Mouse (Mus musculus): ENCODE results near the gene Olfr1185-ps1. TPM values are rescaled to one million over a fixed set of nuclear protein-coding genes. Genes with fewer than 3 reads are reported as not detected.
"Not testable (repeated sequence)": the region's sequence is repeated elsewhere in the genome, so short reads cannot be mapped to it uniquely, and the experiment has no call there.

Olfr1185-ps1 gene
- polyA plus RNA-seq (2012; rRNA removed), result not detected in 2 replicates

- WGBS, result 69% methylated on average over 2 of the region's 2 CpGs
- no peak for TF ChIP-seq CTCF (IDR thresholded peaks at IDR 0.05; ENCODE audit: extremely low read depth, insufficient read depth, insufficient read length, insufficient replicate concordance)
- Histone ChIP-seq H3K27me3 (ENCODE audit: control insufficient read depth, insufficient read depth, low read length) (no peaks in the 10 kb centered on the region), H3K36me3 (ENCODE audit: control insufficient read depth, insufficient read depth, low read length) (no peaks in the 10 kb centered on the region), H3K4me3 (ENCODE audit: extremely low read depth, insufficient read depth, insufficient read length) (no peak within 1 kb of the TSS), H3K4me1 (ENCODE audit: control insufficient read depth, insufficient read depth, insufficient read length) (no peaks in the 10 kb centered on the region), H3K27ac (ENCODE audit: insufficient read depth, low read length) (no peak within 1 kb of the TSS)
- DNase-seq (ENCODE audit: low read depth in 1 of 2, low spot score in 2 of 2), result no peak
Observed at GRCm38 (mm10) chr2:88493020-88493419, at the start of gene Olfr1185-ps1. Olfr1185-ps1 (plus strand) TSS chr2:88493320.

GRCm38 (mm10) chr2:88449031-88449430 is 44.1 kb upstream of the Olfr1185-ps1 start, which contains the start of gene Gm13757:
Gm13757 (minus strand) TSS chr2:88449131.
- H3K4me1 ChIP-seq (ENCODE audit: control insufficient read depth, insufficient read depth, insufficient read length), result no peaks in the 10 kb centered on the region
- H3K4me3 ChIP-seq (ENCODE audit: extremely low read depth, insufficient read depth, insufficient read length), result no peak within 1 kb of the TSS
- no peaks in the 10 kb centered on the region for H3K27me3 ChIP-seq (ENCODE audit: control insufficient read depth, insufficient read depth, low read length)
- H3K36me3 ChIP-seq (ENCODE audit: control insufficient read depth, insufficient read depth, low read length), result no peaks in the 10 kb centered on the region
- H3K27ac ChIP-seq (ENCODE audit: insufficient read depth, low read length), result no peak within 1 kb of the TSS
- no peak for DNase-seq (ENCODE audit: low read depth in 1 of 2, low spot score in 2 of 2)
- TF ChIP-seq CTCF (IDR thresholded peaks at IDR 0.05; ENCODE audit: extremely low read depth, insufficient read depth, insufficient read length, insufficient replicate concordance) (no peak), POLR2A (IDR thresholded peaks at IDR 0.05; ENCODE audit: low read depth, low read length) (no peak)
- 90% methylated on average over 1 of the region's 1 CpGs for WGBS

GRCm38 (mm10) chr2:88454567-88454966 is 38.6 kb upstream of the Olfr1185-ps1 start, which contains the start of gene Olfr1183:
Olfr1183 (plus strand) TSS chr2:88454867.
- WGBS, result 75% methylated on average over 1 of the region's 1 CpGs
- H3K4me3 ChIP-seq (ENCODE audit: extremely low read depth, insufficient read depth, insufficient read length); H3K27ac ChIP-seq (ENCODE audit: insufficient read depth, low read length); H3K27me3 ChIP-seq (ENCODE audit: control insufficient read depth, insufficient read depth, low read length); DNase-seq (ENCODE audit: low read depth in 1 of 2, low spot score in 2 of 2); H3K36me3 ChIP-seq (ENCODE audit: control insufficient read depth, insufficient read depth, low read length); H3K4me1 ChIP-seq (ENCODE audit: control insufficient read depth, insufficient read depth, insufficient read length): not testable (repeated sequence)

GRCm38 (mm10) chr2:88483298-88483697 is 9.8 kb upstream of the Olfr1185-ps1 start, which contains the start of gene Olfr1184:
Olfr1184 (plus strand) TSS chr2:88483598.
- no peaks in the 10 kb centered on the region for H3K36me3 ChIP-seq (ENCODE audit: control insufficient read depth, insufficient read depth, low read length)
- no peak for DNase-seq (ENCODE audit: low read depth in 1 of 2, low spot score in 2 of 2)
- WGBS, result 91% methylated on average over 2 of the region's 2 CpGs
- H3K4me3 ChIP-seq (ENCODE audit: extremely low read depth, insufficient read depth, insufficient read length), result no peak within 1 kb of the TSS
- H3K27me3 ChIP-seq (ENCODE audit: control insufficient read depth, insufficient read depth, low read length), result no peaks in the 10 kb centered on the region
- H3K27ac ChIP-seq (ENCODE audit: insufficient read depth, low read length), result no peak within 1 kb of the TSS
- TF ChIP-seq CTCF (IDR thresholded peaks at IDR 0.05; ENCODE audit: extremely low read depth, insufficient read depth, insufficient read length, insufficient replicate concordance) (no peak), POLR2A (IDR thresholded peaks at IDR 0.05; ENCODE audit: low read depth, low read length) (no peak)
- no peaks in the 10 kb centered on the region for H3K4me1 ChIP-seq (ENCODE audit: control insufficient read depth, insufficient read depth, insufficient read length)

- 79% methylated on average over 2 of the region's 2 CpGs for WGBS
- H3K36me3 ChIP-seq (ENCODE audit: control insufficient read depth, insufficient read depth, low read length), result no peaks in the 10 kb centered on the region
- no peak for DNase-seq (ENCODE audit: low read depth in 1 of 2, low spot score in 2 of 2)
- H3K27ac ChIP-seq (ENCODE audit: insufficient read depth, low read length), result no peak within 1 kb of the TSS
- no peak within 1 kb of the TSS for H3K4me3 ChIP-seq (ENCODE audit: extremely low read depth, insufficient read depth, insufficient read length)
- no peak for TF ChIP-seq POLR2A (IDR thresholded peaks at IDR 0.05; ENCODE audit: low read depth, low read length)
- no peak for TF ChIP-seq CTCF (IDR thresholded peaks at IDR 0.05; ENCODE audit: extremely low read depth, insufficient read depth, insufficient read length, insufficient replicate concordance)
- no peaks in the 10 kb centered on the region for H3K27me3 ChIP-seq (ENCODE audit: control insufficient read depth, insufficient read depth, low read length)
- H3K4me1 ChIP-seq (ENCODE audit: control insufficient read depth, insufficient read depth, insufficient read length), result no peaks in the 10 kb centered on the region
Observed at GRCm38 (mm10) chr2:88518251-88518650, 25.1 kb downstream of the Olfr1185-ps1 start, which contains the start of gene Olfr1186. Olfr1186 (plus strand) TSS chr2:88518551.

- 60% methylated on average over 3 of the region's 3 CpGs for WGBS
- H3K4me1 ChIP-seq (ENCODE audit: control insufficient read depth, insufficient read depth, insufficient read length), result no peaks in the 10 kb centered on the region
- H3K27me3 ChIP-seq (ENCODE audit: control insufficient read depth, insufficient read depth, low read length), result no peaks in the 10 kb centered on the region
- no peak overlapping the region for H3K27ac ChIP-seq (ENCODE audit: insufficient read depth, low read length)
- H3K36me3 ChIP-seq (ENCODE audit: control insufficient read depth, insufficient read depth, low read length), result no peaks in the 10 kb centered on the region
- no peak for DNase-seq (ENCODE audit: low read depth in 1 of 2, low spot score in 2 of 2)
- H3K4me3 ChIP-seq (ENCODE audit: extremely low read depth, insufficient read depth, insufficient read length), result no peak overlapping the region
- TF ChIP-seq CTCF (IDR thresholded peaks at IDR 0.05; ENCODE audit: extremely low read depth, insufficient read depth, insufficient read length, insufficient replicate concordance) (no peak), POLR2A (IDR thresholded peaks at IDR 0.05; ENCODE audit: low read depth, low read length) (no peak)
Observed at GRCm38 (mm10) chr2:88525720-88526119, 32.6 kb downstream of the Olfr1185-ps1 start.

Other genes starting within 250 kb of the Olfr1185-ps1 start
- gene Olfr1173, start 213.4 kb upstream of the Olfr1185-ps1 start, polyA plus RNA-seq (2012; rRNA removed), result not detected in 2 replicates
- not detected in 2 replicates for gene Olfr1174-ps, start 178.2 kb upstream of the Olfr1185-ps1 start, polyA plus RNA-seq (2012; rRNA removed)
- gene Olfr1175-ps, start 166.1 kb upstream of the Olfr1185-ps1 start, polyA plus RNA-seq (2012; rRNA removed), result not detected in 2 replicates
- not detected in 2 replicates for gene Olfr1176, start 156.6 kb upstream of the Olfr1185-ps1 start, polyA plus RNA-seq (2012; rRNA removed)
- not detected in 2 replicates for gene Olfr1177-ps, start 146.8 kb upstream of the Olfr1185-ps1 start, polyA plus RNA-seq (2012; rRNA removed)
- not detected in 2 replicates for gene Olfr1178, start 106.3 kb upstream of the Olfr1185-ps1 start, polyA plus RNA-seq (2012; rRNA removed)
- gene Olfr1179, start 86.9 kb upstream of the Olfr1185-ps1 start, polyA plus RNA-seq (2012; rRNA removed), result not detected in 2 replicates
- not detected in 2 replicates for gene Olfr1180, start 74.2 kb upstream of the Olfr1185-ps1 start, polyA plus RNA-seq (2012; rRNA removed)
- gene Olfr1181, start 67.1 kb upstream of the Olfr1185-ps1 start, polyA plus RNA-seq (2012; rRNA removed), result not detected in 2 replicates
- gene Gm13757, start 44.2 kb upstream of the Olfr1185-ps1 start, polyA plus RNA-seq (2012; rRNA removed), result not detected in 2 replicates
- gene Olfr1183, start 38.5 kb upstream of the Olfr1185-ps1 start, polyA plus RNA-seq (2012; rRNA removed), result not detected in 2 replicates
- gene Olfr1184, start 9.7 kb upstream of the Olfr1185-ps1 start, polyA plus RNA-seq (2012; rRNA removed), result not detected in 2 replicates
- not detected in 2 replicates for gene Olfr1186, start 25.2 kb downstream of the Olfr1185-ps1 start, polyA plus RNA-seq (2012; rRNA removed)
- gene Olfr1188, start 63.6 kb downstream of the Olfr1185-ps1 start, polyA plus RNA-seq (2012; rRNA removed), result not detected in 2 replicates
- gene Olfr1189, start 93.1 kb downstream of the Olfr1185-ps1 start, polyA plus RNA-seq (2012; rRNA removed), result not detected in 2 replicates
- not detected in 2 replicates for gene Olfr1191-ps1, start 147.2 kb downstream of the Olfr1185-ps1 start, polyA plus RNA-seq (2012; rRNA removed)
- gene Olfr1192-ps1, start 155.2 kb downstream of the Olfr1185-ps1 start, polyA plus RNA-seq (2012; rRNA removed), result not detected in 2 replicates
- not detected in 2 replicates for gene Olfr1193, start 182.3 kb downstream of the Olfr1185-ps1 start, polyA plus RNA-seq (2012; rRNA removed)
- not detected in 2 replicates for gene Olfr1195, start 195.9 kb downstream of the Olfr1185-ps1 start, polyA plus RNA-seq (2012; rRNA removed)
- not detected in 2 replicates for gene Olfr1196, start 211.3 kb downstream of the Olfr1185-ps1 start, polyA plus RNA-seq (2012; rRNA removed)
- gene Olfr1197, start 239.0 kb downstream of the Olfr1185-ps1 start, polyA plus RNA-seq (2012; rRNA removed), result not detected in 2 replicates